Mouse (Mus musculus) ES-E14 (cell line): ENCODE data around the gene Cask. TPM values are rescaled to one million over a fixed set of nuclear protein-coding genes. Genes with fewer than 3 reads are reported as not detected.

Source experiments
- DNase-seq: peaks from one replicate; pipeline ENCODE4 v3.0.0-alpha.2; 2013; ENCODE audit warnings: low read depth, low spot score
- H3K27ac ChIP-seq: 2 replicates; pipeline ENCODE4 v1.5.1; 2012; ENCODE audit warnings: low read depth, mild to moderate bottlenecking, low read length, moderate library complexity, mixed read lengths; ENCODE audit not compliant: poor library complexity, insufficient read depth, severe bottlenecking
- H3K36me3 ChIP-seq: 2 replicates; pipeline ENCODE4 v1.6.1; 2012; ENCODE audit warnings: mild to moderate bottlenecking, low read length, moderate library complexity, mixed read lengths; ENCODE audit not compliant: control insufficient read depth, poor library complexity, insufficient read depth, severe bottlenecking
- H3K4me1 ChIP-seq, 2 experiments: fragments of 150-350 bp in 1 of 2; sonication (generic) in 1 of 2; 2 replicates each; pipeline ENCODE4 v1.6.1; 2012; ENCODE audit warnings: low read length in 2 of 2, mild to moderate bottlenecking in 1 of 2, mixed read lengths in 1 of 2; ENCODE audit not compliant: control insufficient read depth in 2 of 2, insufficient read depth in 2 of 2, poor library complexity in 1 of 2
- H3K4me3 ChIP-seq, 2 experiments: fragments of 150-350 bp in 1 of 2; sonication (generic) in 1 of 2; 2 replicates each; pipeline ENCODE4 v1.5.1; 2012; ENCODE audit warnings: low read length in 2 of 2, low read depth in 1 of 2, mild to moderate bottlenecking in 1 of 2, mixed read lengths in 1 of 2; ENCODE audit not compliant: insufficient read depth in 1 of 2, poor library complexity in 1 of 2, severe bottlenecking in 1 of 2
- H3K9ac ChIP-seq: 2 replicates; pipeline ENCODE4 v1.6.1; 2012; ENCODE audit warnings: low read depth, mild to moderate bottlenecking, low read length, mixed read lengths; ENCODE audit not compliant: poor library complexity, insufficient read depth, severe bottlenecking
- H3K9me3 ChIP-seq: fragments of 150-350 bp; sonication (generic); 2 replicates; pipeline ENCODE4 v1.6.1; 2012; ENCODE audit warnings: low read depth, mild to moderate bottlenecking, low read length; ENCODE audit not compliant: control insufficient read depth, insufficient read depth
- CHD2 ChIP-seq: IDR thresholded peaks from 2 replicates; pipeline ENCODE4 v1.6.1; 2014; ENCODE audit warnings: mild to moderate bottlenecking, low read depth, low read length, inconsistent platforms
- HCFC1 ChIP-seq: IDR thresholded peaks from 2 replicates; pipeline ENCODE4 v1.6.1; 2012; ENCODE audit warnings: low read length, inconsistent platforms, borderline replicate concordance; ENCODE audit not compliant: insufficient read depth
- MAFK ChIP-seq: IDR thresholded peaks from 2 replicates; pipeline ENCODE4 v1.6.1; 2014; ENCODE audit warnings: mild to moderate bottlenecking, low read depth, low read length, inconsistent platforms; ENCODE audit not compliant: insufficient read depth
- ZC3H11A ChIP-seq: IDR thresholded peaks from 2 replicates; pipeline ENCODE4 v1.6.1; 2012; ENCODE audit warnings: low read depth, mild to moderate bottlenecking, inconsistent platforms, low read length, borderline replicate concordance
- ZNF384 ChIP-seq: IDR thresholded peaks from 2 replicates; pipeline ENCODE4 v1.6.1; 2012; ENCODE audit warnings: low read depth, low read length, inconsistent platforms
- in situ Hi-C, 2 experiments: fragments of 600-800 bp; cut with MboI; formaldehyde crosslinking; loops; one replicate each; pipeline ENCODE4 v1.15.1; 2025; ENCODE audit warnings: low sequenced_read_pairs in 2 of 2, inconsistent platforms in 1 of 2; ENCODE audit not compliant: unreplicated experiment in 2 of 2
- total RNA-seq: library from RNA; depleted of rRNA; stranded (reverse); fragments of 300-350 nt; gene quantifications from 2 replicates; pipeline ENCODE4 v1.2.3, GENCODE M21; 2012

Cask gene
- total RNA-seq, 1 experiment = 20.1 TPM

- no peak for TF ChIP-seq HCFC1
- TF ChIP-seq CHD2 = no peak
- no peak for TF ChIP-seq ZC3H11A
- TF ChIP-seq MAFK = no peak
- no peak for TF ChIP-seq ZNF384
- Histone ChIP-seq H3K9ac (no peak overlapping the region), H3K36me3 (no peaks in the 10 kb centered on the region), H3K27ac (no peak overlapping the region), H3K4me3 (no peak overlapping the region), H3K9me3 (no peaks in the 10 kb centered on the region), H3K4me1 (no peaks in the 10 kb centered on the region)
- in situ Hi-C loops = no loop called here
- no peak for DNase-seq
Measured at GRCm38 (mm10) chrX:13716796-13717569, 134.2 kb downstream of the Cask start.

GRCm38 (mm10) chrX:13710174-13710573 lies 141.0 kb downstream of the Cask start:
- TF ChIP-seq ZC3H11A (peak; percentile 43; the same call in 1 of the 2 replicates), MAFK (no peak)
- Histone ChIP-seq H3K4me1 (no peaks in the 10 kb centered on the region), H3K9ac (no peak overlapping the region), H3K9me3 (no peaks in the 10 kb centered on the region), H3K36me3 (no peaks in the 10 kb centered on the region), H3K4me3 (no peak overlapping the region), H3K27ac (no peak overlapping the region)
- in situ Hi-C loops = no loop called here
- peak; percentile 11 for DNase-seq

DNA sequence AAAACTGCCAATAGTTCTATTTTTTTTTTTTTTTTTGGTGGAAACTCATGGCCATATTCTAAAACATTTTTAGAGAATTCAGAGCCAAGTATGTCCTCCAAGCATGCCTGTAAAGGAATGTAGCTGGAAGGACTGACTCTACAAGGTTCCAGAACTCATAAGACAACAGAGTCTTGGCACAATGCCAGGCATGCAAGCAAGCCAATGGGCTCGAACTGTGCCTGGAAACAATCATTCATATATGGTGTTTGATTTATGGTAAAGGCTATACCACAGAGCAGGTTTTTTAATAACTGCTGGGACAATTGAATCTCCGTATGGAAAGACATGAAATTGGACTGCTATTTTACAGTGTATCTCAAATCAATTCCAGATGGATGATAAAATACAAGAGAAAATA lies 146.1 kb downstream of the Cask start:
- H3K4me3 ChIP-seq = no peak overlapping the region
- no peak overlapping the region for H3K9ac ChIP-seq
- DNase-seq = no peak
- no peak for TF ChIP-seq CHD2
- TF ChIP-seq MAFK = no peak
- no peak for TF ChIP-seq ZC3H11A
- no peak for TF ChIP-seq ZNF384
- no peak for TF ChIP-seq HCFC1
- H3K36me3 ChIP-seq = no peaks in the 10 kb centered on the region
- H3K27ac ChIP-seq = no peak overlapping the region
- H3K4me1 ChIP-seq = no peaks in the 10 kb centered on the region
- no peaks in the 10 kb centered on the region for H3K9me3 ChIP-seq
- in situ Hi-C loops = no loop called here

DNA sequence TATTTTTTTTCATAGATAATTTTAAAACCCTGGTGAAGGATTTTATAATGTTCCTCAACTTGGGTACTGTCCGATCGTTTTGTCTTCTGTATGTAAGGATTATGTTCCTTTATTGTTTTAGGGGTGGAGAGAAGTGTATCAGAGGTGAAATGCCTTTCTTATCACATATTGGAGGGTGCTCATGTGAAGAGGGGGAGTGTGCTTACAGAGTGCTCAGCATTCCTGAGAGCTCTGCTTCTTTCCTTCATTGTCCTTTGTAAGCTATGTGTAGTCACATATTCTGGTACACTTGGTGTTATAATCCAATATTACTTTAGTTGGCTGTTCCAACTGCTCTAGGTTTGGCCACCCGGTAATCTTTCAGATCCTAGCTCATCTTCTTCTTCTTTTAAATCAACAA lies 150.5 kb downstream of the Cask start:
- TF ChIP-seq ZC3H11A (no peak), CHD2 (no peak), ZNF384 (no peak), MAFK (no peak), HCFC1 (no peak)
- no peak for DNase-seq

DNA sequence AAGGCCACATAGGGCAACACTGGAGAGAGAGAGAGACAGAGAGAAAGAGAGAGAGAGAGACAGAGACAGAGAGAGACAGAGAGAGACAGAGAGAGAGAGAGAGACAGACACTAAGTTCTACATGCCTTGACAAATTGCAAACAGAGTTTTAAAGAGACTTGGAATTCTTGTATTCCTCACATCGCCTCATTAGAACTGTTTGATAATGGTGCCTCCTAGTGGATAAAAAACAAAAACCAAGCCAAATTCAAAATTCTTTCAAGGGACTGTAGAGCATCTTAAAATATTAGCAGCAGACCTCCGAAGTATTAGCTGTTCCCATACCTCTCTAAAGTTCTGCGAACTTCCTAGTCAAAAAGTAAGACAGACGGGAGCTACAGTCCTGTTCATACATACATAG lies 159.3 kb downstream of the Cask start:
- Histone ChIP-seq H3K4me1 (no peaks in the 10 kb centered on the region), H3K9ac (no peak overlapping the region), H3K9me3 (no peaks in the 10 kb centered on the region), H3K27ac (no peak overlapping the region), H3K36me3 (no peaks in the 10 kb centered on the region), H3K4me3 (no peak overlapping the region)
- in situ Hi-C loops = no loop called here
- DNase-seq = no peak
- TF ChIP-seq ZC3H11A (no peak), HCFC1 (no peak), ZNF384 (no peak), CHD2 (no peak), MAFK (no peak)

More for the DNA sequence above, 150.5 kb downstream of the Cask start:
- Histone ChIP-seq H3K9me3 (no peaks in the 10 kb centered on the region), H3K9ac (no peak overlapping the region), H3K4me1 (no peaks in the 10 kb centered on the region), H3K4me3 (no peak overlapping the region), H3K36me3 (no peaks in the 10 kb centered on the region), H3K27ac (no peak overlapping the region)
- in situ Hi-C loops = no loop called here
